Mouse (Mus musculus) neutrophil, adult 5-6 weeks (primary cell): ENCODE data around the gene Kif3c. TPM values are rescaled to one million over a fixed set of nuclear protein-coding genes. Genes with fewer than 3 reads are reported as not detected.

ENCODE experiments used
- ATAC-seq: fragments of 151-379, 151-347 bp; 2 replicates; pipeline ENCODE4 v1.8.0; 2017; ENCODE audit warnings: mild to moderate bottlenecking, moderate TSS enrichment; ENCODE audit not compliant: insufficient number of reproducible peaks, poor library complexity, low FRiP score, severe bottlenecking; ENCODE audit errors: extremely low read depth
- total RNA-seq: library from RNA; stranded (forward); fragments of 200-1000 nt; gene quantifications from 2 replicates; pipeline ENCODE4 v1.2.3, GENCODE M21; 2017

The Kif3c gene
- total RNA-seq, 1 experiment from 2014 or later, result 10.9 TPM

GRCm38 (mm10) chr12:3366190-3366956 lies 1.4 kb downstream of the Kif3c start:
- ATAC-seq, result no peak

- no peak for ATAC-seq
These were observed 2.0 kb downstream of the Kif3c start for GRCm38 (mm10) chr12:3366957-3367260.

- ATAC-seq, result no peak
These were observed 3.8 kb downstream of the Kif3c start for GRCm38 (mm10) chr12:3368771-3369170.

- no peak for ATAC-seq
These were observed 6.3 kb downstream of the Kif3c start for GRCm38 (mm10) chr12:3370979-3371925.

GRCm38 (mm10) chr12:3371991-3372390 lies 7.1 kb downstream of the Kif3c start:
- ATAC-seq, result no peak

GRCm38 (mm10) chr12:3373566-3373965 lies 8.6 kb downstream of the Kif3c start:
- ATAC-seq, result no peak

GRCm38 (mm10) chr12:3374552-3374951 lies 9.6 kb downstream of the Kif3c start:
- ATAC-seq, result no peak

GRCm38 (mm10) chr12:3377190-3377589 lies 12.3 kb downstream of the Kif3c start:
- ATAC-seq, result no peak

GRCm38 (mm10) chr12:3377755-3378154 lies 12.8 kb downstream of the Kif3c start:
- ATAC-seq, result no peak

GRCm38 (mm10) chr12:3384860-3385259 lies 19.9 kb downstream of the Kif3c start:
- ATAC-seq, result no peak

GRCm38 (mm10) chr12:3385271-3385670 lies 20.3 kb downstream of the Kif3c start:
- ATAC-seq, result no peak

GRCm38 (mm10) chr12:3385940-3386339 lies 21.0 kb downstream of the Kif3c start:
- ATAC-seq, result no peak

- no peak for ATAC-seq
These were observed 23.0 kb downstream of the Kif3c start for GRCm38 (mm10) chr12:3387891-3388290.

- no peak for ATAC-seq
These were observed 24.5 kb downstream of the Kif3c start for GRCm38 (mm10) chr12:3389394-3389793.

- no peak for ATAC-seq
These were observed 25.1 kb downstream of the Kif3c start for GRCm38 (mm10) chr12:3390071-3390470.

GRCm38 (mm10) chr12:3390577-3391262 lies 25.8 kb downstream of the Kif3c start:
- ATAC-seq, result peak; percentile 60; the same call in 1 of the 2 replicates

- no peak for ATAC-seq
These were observed 26.3 kb downstream of the Kif3c start for GRCm38 (mm10) chr12:3391276-3391675.

GRCm38 (mm10) chr12:3393140-3393539 lies 28.2 kb downstream of the Kif3c start:
- ATAC-seq, result no peak

GRCm38 (mm10) chr12:3396931-3397330 lies 32.0 kb downstream of the Kif3c start:
- no peak for ATAC-seq
